Mouse (Mus musculus): Measurements from ENCODE around the gene Tpsb2. TPM values are rescaled to one million over a fixed set of nuclear protein-coding genes. Genes with fewer than 3 reads are reported as not detected.
A peak's percentile ranks its signal among the peaks of the same experiment; 100 is the strongest.

Gene Tpsb2
- 6.7 and 7.8 TPM in 2 replicates for polyA plus RNA-seq (2015; fragmentation: Nextera tagmentation; extraction: Ambion mirVana)

DNA sequence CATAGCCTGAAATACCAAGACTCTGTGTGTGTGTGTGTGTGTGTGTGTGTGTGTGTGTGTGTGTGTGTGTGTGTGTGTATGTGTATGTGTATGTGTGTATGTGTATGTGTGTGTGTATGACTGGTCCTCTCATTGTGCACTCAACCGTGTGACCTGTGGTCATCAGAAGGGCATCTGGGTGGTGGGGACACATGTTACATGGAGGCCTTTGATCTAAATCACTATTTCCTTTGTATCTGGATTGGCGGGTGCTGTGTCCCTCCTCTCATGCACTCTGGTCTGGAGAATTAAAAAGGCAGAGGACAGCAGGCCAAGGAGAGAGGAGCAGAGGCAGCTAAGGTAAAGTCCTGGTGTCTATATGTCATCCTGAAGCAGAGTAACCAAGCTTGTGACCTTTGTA lies at the start of gene Tpsb2:
Gene Tpsb2 (plus strand): TSS at position 301 of the 400 bp plus-strand sequence.
- H3K9me3 ChIP-seq (ENCODE audit: control insufficient read depth): no peaks in the 10 kb centered on the region
- H3K4me1 ChIP-seq (replicated peaks; ENCODE audit: control insufficient read depth, insufficient read depth, low read length): no peaks in the 10 kb centered on the region
- no peaks in the 10 kb centered on the region for H3K27me3 ChIP-seq (replicated peaks; ENCODE audit: control insufficient read depth, insufficient read depth, low read length)
- no peak within 1 kb of the TSS for H3K4me2 ChIP-seq (replicated peaks; ENCODE audit: low read depth)
- no peak within 1 kb of the TSS for H3K4me3 ChIP-seq (ENCODE audit: low read depth, low read length)
- 80% methylated on average over 2 of the region's 2 CpGs for WGBS
- no peaks in the 10 kb centered on the region for H3K36me3 ChIP-seq (ENCODE audit: control insufficient read depth, insufficient read depth)
- H3K9ac ChIP-seq (ENCODE audit: low read depth, low read length): no peak within 1 kb of the TSS
- H3K27ac ChIP-seq (ENCODE audit: low read depth, low read length): no peak within 1 kb of the TSS
- no peak for TF ChIP-seq CTCF (IDR thresholded peaks at IDR 0.05; ENCODE audit: low read depth)
- no peak for ATAC-seq

DNA sequence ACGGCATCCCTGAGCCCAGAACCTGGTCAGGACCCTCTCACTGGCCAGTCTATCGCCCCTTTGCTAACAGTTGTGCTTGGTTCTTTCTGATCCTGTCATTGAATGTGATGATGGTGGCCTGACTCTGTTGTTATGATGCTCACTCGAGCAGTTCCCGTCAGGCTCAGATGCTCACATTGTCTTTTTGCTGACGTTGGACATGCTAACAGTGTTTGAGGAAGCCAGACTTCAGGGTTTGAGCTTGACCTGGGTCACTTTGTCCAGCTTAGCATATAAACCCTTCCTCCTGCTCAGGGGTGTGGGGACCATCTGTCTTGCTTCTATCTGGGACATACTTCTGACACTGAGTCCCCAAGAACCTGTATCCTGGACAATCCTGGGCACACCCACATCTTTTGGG lies 47.8 kb upstream of the Tpsb2 start, which contains the start of gene Prss29:
Gene Prss29 (plus strand): TSS at position 301 of the 400 bp plus-strand sequence.
- no peak within 1 kb of the TSS for H3K9ac ChIP-seq (ENCODE audit: low read depth, low read length)
- WGBS: 65% methylated on average over 5 of the region's 5 CpGs
- no peak within 1 kb of the TSS for H3K27ac ChIP-seq (ENCODE audit: low read depth, low read length)
- no peaks in the 10 kb centered on the region for H3K9me3 ChIP-seq (ENCODE audit: control insufficient read depth)
- TF ChIP-seq CTCF (IDR thresholded peaks at IDR 0.05; ENCODE audit: low read depth): no peak
- H3K4me1 ChIP-seq (replicated peaks; ENCODE audit: control insufficient read depth, insufficient read depth, low read length): no peaks in the 10 kb centered on the region
- H3K36me3 ChIP-seq (ENCODE audit: control insufficient read depth, insufficient read depth): no peaks in the 10 kb centered on the region
- no peak within 1 kb of the TSS for H3K4me3 ChIP-seq (ENCODE audit: low read depth, low read length)
- ATAC-seq: no peak
- H3K4me2 ChIP-seq (replicated peaks; ENCODE audit: low read depth): no peak within 1 kb of the TSS
- H3K27me3 ChIP-seq (replicated peaks; ENCODE audit: control insufficient read depth, insufficient read depth, low read length): no peaks in the 10 kb centered on the region

DNA sequence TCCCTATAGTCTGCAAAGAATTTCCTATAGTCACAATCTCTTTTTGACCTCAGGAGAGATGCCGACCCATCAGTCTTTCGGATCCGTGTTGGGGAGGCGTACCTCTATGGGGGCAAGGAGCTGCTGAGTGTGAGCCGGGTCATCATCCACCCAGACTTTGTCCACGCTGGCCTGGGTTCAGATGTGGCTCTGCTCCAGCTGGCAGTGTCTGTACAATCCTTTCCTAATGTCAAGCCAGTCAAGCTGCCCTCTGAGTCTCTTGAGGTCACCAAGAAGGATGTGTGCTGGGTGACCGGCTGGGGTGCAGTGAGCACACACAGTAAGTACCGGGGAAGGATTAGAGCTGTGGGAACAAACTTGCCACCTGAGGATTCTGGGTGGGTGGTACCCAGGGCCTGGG lies 45.3 kb upstream of the Tpsb2 start:
- WGBS: 91% methylated on average over 8 of the region's 8 CpGs
- no peak for ATAC-seq
- H3K27ac ChIP-seq (ENCODE audit: low read depth, low read length): no peak overlapping the region
- H3K4me2 ChIP-seq (replicated peaks; ENCODE audit: low read depth): no peak overlapping the region
- no peaks in the 10 kb centered on the region for H3K4me1 ChIP-seq (replicated peaks; ENCODE audit: control insufficient read depth, insufficient read depth, low read length)
- no peak overlapping the region for H3K4me3 ChIP-seq (ENCODE audit: low read depth, low read length)
- H3K27me3 ChIP-seq (replicated peaks; ENCODE audit: control insufficient read depth, insufficient read depth, low read length): no peaks in the 10 kb centered on the region
- H3K9me3 ChIP-seq (ENCODE audit: control insufficient read depth): no peaks in the 10 kb centered on the region
- no peak for TF ChIP-seq CTCF (IDR thresholded peaks at IDR 0.05; ENCODE audit: low read depth)
- H3K36me3 ChIP-seq (ENCODE audit: control insufficient read depth, insufficient read depth): no peaks in the 10 kb centered on the region
- no peak overlapping the region for H3K9ac ChIP-seq (ENCODE audit: low read depth, low read length)

DNA sequence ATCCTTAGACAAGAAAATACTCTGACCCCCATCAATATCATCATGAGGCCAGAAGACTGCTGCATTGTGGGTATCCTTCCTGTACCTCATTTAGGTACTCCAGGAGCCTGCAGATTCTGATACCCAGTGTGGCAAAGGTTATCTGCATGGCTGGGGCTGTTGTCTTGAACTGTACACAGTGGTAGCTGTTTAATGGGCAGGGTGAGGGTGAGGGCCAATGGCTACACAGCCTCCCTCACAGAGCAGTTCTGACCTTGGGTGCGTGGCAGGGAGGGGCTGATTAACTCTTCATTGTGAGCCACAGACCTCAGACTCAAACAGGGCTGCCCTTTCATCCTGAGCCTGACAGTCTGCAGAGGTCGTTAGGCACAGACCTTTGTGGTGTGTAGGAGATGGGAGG lies 43.2 kb upstream of the Tpsb2 start:
- Histone ChIP-seq H3K27me3 (replicated peaks; ENCODE audit: control insufficient read depth, insufficient read depth, low read length) (no peaks in the 10 kb centered on the region), H3K4me3 (ENCODE audit: low read depth, low read length) (no peak overlapping the region), H3K9ac (ENCODE audit: low read depth, low read length) (no peak overlapping the region), H3K27ac (ENCODE audit: low read depth, low read length) (no peak overlapping the region), H3K36me3 (ENCODE audit: control insufficient read depth, insufficient read depth) (no peaks in the 10 kb centered on the region), H3K4me1 (replicated peaks; ENCODE audit: control insufficient read depth, insufficient read depth, low read length) (no peaks in the 10 kb centered on the region), H3K9me3 (ENCODE audit: control insufficient read depth) (no peaks in the 10 kb centered on the region), H3K4me2 (replicated peaks; ENCODE audit: low read depth) (no peak overlapping the region)
- no peak for TF ChIP-seq CTCF (IDR thresholded peaks at IDR 0.05; ENCODE audit: low read depth)
- ATAC-seq: no peak
- 5% methylated on average over 2 of the region's 2 CpGs for WGBS

DNA sequence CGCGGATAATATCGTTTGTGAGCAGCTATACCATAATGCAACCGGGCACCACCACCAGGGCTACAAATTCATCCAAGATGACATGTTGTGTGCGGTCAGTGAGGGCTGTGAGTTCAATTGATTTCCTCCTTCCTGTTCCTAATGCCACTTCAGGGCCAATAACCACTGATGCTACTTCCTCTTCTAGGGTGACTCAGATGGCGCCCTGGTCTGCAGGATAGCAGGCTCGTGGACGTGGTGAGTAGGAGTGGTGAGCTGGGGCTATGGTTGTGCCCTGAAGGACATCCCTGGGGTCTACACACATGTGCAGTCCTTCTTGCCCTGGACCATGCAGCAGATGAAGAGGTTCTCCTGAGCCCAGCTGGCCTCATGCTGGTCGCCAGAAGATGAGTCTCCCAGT lies 33.8 kb upstream of the Tpsb2 start:
- H3K27me3 ChIP-seq (replicated peaks; ENCODE audit: control insufficient read depth, insufficient read depth, low read length): 0 out of 2 replicates have a peak, but pooled peaks cover 4% of the 10 kb centered on the region
- H3K9ac ChIP-seq (ENCODE audit: low read depth, low read length): no peak overlapping the region
- H3K4me1 ChIP-seq (replicated peaks; ENCODE audit: control insufficient read depth, insufficient read depth, low read length): no peaks in the 10 kb centered on the region
- H3K27ac ChIP-seq (ENCODE audit: low read depth, low read length): no peak overlapping the region
- TF ChIP-seq CTCF (IDR thresholded peaks at IDR 0.05; ENCODE audit: low read depth): no peak
- no peaks in the 10 kb centered on the region for H3K36me3 ChIP-seq (ENCODE audit: control insufficient read depth, insufficient read depth)
- WGBS: 69% methylated on average over 9 of the region's 9 CpGs
- H3K4me3 ChIP-seq (ENCODE audit: low read depth, low read length): no peak overlapping the region
- no peak overlapping the region for H3K4me2 ChIP-seq (replicated peaks; ENCODE audit: low read depth)
- ATAC-seq: no peak
- H3K9me3 ChIP-seq (ENCODE audit: control insufficient read depth): no peaks in the 10 kb centered on the region

DNA sequence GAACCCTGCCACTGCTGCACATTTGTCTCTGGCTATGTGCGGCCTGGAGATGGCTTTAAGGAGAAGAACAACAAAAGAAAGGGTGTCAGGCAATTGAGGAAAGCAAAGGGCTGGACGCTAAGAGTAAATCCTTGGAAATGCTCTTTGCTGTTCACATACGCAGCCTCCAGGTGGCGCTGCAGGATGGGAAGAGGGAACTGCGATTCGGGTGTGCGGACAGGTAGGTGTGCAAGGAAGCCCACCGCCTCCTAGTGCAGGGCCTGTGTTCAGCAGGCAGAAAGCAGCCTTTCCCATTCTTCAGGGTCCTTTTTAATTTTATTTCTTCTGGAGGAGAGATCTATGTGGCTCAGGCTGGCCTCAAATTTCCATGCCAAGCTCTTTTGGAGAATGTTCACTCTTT lies 32.2 kb upstream of the Tpsb2 start:
- TF ChIP-seq CTCF (IDR thresholded peaks at IDR 0.05; ENCODE audit: low read depth): peak; percentile 96
- Histone ChIP-seq H3K4me2 (replicated peaks; ENCODE audit: low read depth) (no peak overlapping the region), H3K9ac (ENCODE audit: low read depth, low read length) (no peak overlapping the region), H3K9me3 (ENCODE audit: control insufficient read depth) (no peaks in the 10 kb centered on the region), H3K27ac (ENCODE audit: low read depth, low read length) (no peak overlapping the region), H3K4me3 (ENCODE audit: low read depth, low read length) (no peak overlapping the region), H3K27me3 (replicated peaks; ENCODE audit: control insufficient read depth, insufficient read depth, low read length) (0 out of 2 replicates have a peak, but pooled peaks cover 4% of the 10 kb centered on the region), H3K4me1 (replicated peaks; ENCODE audit: control insufficient read depth, insufficient read depth, low read length) (no peaks in the 10 kb centered on the region), H3K36me3 (ENCODE audit: control insufficient read depth, insufficient read depth) (no peaks in the 10 kb centered on the region)
- 2% methylated on average over 8 of the region's 8 CpGs for WGBS
- ATAC-seq: no peak

DNA sequence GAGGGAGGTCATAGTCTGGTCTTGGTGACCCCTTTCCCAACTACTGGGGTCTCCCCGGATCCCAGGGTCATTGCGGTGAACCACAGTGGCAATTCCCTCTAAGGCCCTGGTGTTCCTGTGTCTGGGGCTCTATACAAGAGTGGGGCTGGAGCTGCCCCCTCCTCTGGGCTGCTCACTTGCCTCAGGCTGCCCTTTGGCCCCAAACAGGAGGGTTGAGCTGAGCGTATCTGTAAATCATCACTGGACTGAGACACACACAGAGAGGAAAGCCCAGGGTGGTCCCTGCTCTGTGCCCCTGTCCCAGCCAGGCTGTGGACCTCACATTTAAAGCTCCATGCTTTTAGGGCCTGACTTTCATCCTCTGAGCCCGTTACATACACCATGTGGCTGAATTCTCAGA lies 27.9 kb upstream of the Tpsb2 start:
- no peak for ATAC-seq

More for the DNA sequence above, 27.9 kb upstream of the Tpsb2 start:
- no peak overlapping the region for H3K4me2 ChIP-seq (replicated peaks; ENCODE audit: low read depth)
- H3K27me3 ChIP-seq (replicated peaks; ENCODE audit: control insufficient read depth, insufficient read depth, low read length): 0 out of 2 replicates have a peak, but pooled peaks cover 4% of the 10 kb centered on the region
- H3K9me3 ChIP-seq (ENCODE audit: control insufficient read depth): no peaks in the 10 kb centered on the region
- 71% methylated on average over 4 of the region's 4 CpGs for WGBS
- no peak overlapping the region for H3K4me3 ChIP-seq (ENCODE audit: low read depth, low read length)
- no peaks in the 10 kb centered on the region for H3K4me1 ChIP-seq (replicated peaks; ENCODE audit: control insufficient read depth, insufficient read depth, low read length)
- H3K36me3 ChIP-seq (ENCODE audit: control insufficient read depth, insufficient read depth): no peaks in the 10 kb centered on the region
- no peak overlapping the region for H3K27ac ChIP-seq (ENCODE audit: low read depth, low read length)
- no peak for TF ChIP-seq CTCF (IDR thresholded peaks at IDR 0.05; ENCODE audit: low read depth)
- no peak overlapping the region for H3K9ac ChIP-seq (ENCODE audit: low read depth, low read length)
